Mouse (Mus musculus): ENCODE measurements around the gene Barx2. TPM values are rescaled to one million over a fixed set of nuclear protein-coding genes. Genes with fewer than 3 reads are reported as not detected.

Gene Barx2
- polyA plus RNA-seq, 1 experiment, result 0.07 TPM

- no peak for DNase-seq (ENCODE audit: low read depth)
Observed at GRCm38 (mm10) chr9:31808753-31809152, 104.5 kb downstream of the Barx2 start.

GRCm38 (mm10) chr9:31802641-31803040 is 110.6 kb downstream of the Barx2 start:
- DNase-seq (ENCODE audit: low read depth), result no peak

Other genes starting within 250 kb of the Barx2 start
- gene Arhgap32, start 202.7 kb upstream of the Barx2 start, polyA plus RNA-seq (2012; rRNA removed), result 5.3 and 14.6 TPM in 2 replicates

Measured in gonadal fat pad, adult 2 months (tissue).